Mouse (Mus musculus): ENCODE measurements around the gene Prph. TPM values are rescaled to one million over a fixed set of nuclear protein-coding genes. Genes with fewer than 3 reads are reported as not detected.

The Prph gene
- polyA plus RNA-seq (2012; rRNA removed), result 0.70 and 0.71 TPM in 2 replicates

GRCm38 (mm10) chr15:99055040-99055439 lies at the start of gene Prph:
Prph (plus strand) TSS chr15:99055174.

GRCm38 (mm10) chr15:99029619-99030584 lies 25.1 kb upstream of the Prph start, which contains the start of gene Tuba1c:
Tuba1c (plus strand) TSS chr15:99029891.

GRCm38 (mm10) chr15:99074019-99074599 lies 19.1 kb downstream of the Prph start, which contains the start of gene Troap:
Troap (plus strand) TSS chr15:99074575.

GRCm38 (mm10) chr15:99087253-99088075 lies 32.5 kb downstream of the Prph start, which contains the start of gene C1ql4:
C1ql4 (minus strand) TSS chr15:99087817.

DNA sequence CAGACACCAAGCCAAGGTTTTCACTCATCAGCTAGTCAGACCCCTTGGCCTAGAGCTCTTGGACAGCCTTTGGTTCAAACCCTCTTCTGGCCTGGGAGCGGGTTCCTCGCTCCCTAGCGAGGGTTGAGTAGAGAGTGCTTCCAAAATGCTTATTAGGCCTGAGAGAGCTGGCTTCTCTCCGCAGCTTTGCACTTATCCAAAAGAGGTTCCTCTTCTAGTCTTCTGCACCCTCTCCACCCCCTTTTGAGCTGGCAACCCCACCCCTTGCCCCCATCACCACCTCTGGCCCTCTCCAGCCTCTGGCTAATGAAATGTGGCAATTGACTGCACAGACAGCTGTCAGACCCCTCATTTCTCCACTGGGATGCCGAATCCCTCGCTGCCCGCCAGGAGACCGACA lies 37.9 kb downstream of the Prph start, which contains the start of gene Dnajc22:
Gene Dnajc22, plus strand, starts transcription at position 301 of the 400 bp plus-strand sequence.

Other genes starting within 250 kb of the Prph start
- 0.02 and 0.03 TPM in 2 replicates for gene Ddn, start 245.7 kb upstream of the Prph start, polyA plus RNA-seq (2012; rRNA removed)
- 72.8 and 84.3 TPM in 2 replicates for gene Prkag1, start 223.7 kb upstream of the Prph start, polyA plus RNA-seq (2012; rRNA removed)
- gene Kmt2d, start 184.0 kb upstream of the Prph start, polyA plus RNA-seq (2012; rRNA removed), result 5.0 and 5.8 TPM in 2 replicates
- gene Rhebl1, start 160.6 kb upstream of the Prph start, polyA plus RNA-seq (2012; rRNA removed), result 2.7 and 2.8 TPM in 2 replicates
- gene Dhh, start 156.6 kb upstream of the Prph start, polyA plus RNA-seq (2012; rRNA removed), result 0.07 and 0.08 TPM in 2 replicates
- 6.1 and 7.2 TPM in 2 replicates for gene Lmbr1l, start 136.9 kb upstream of the Prph start, polyA plus RNA-seq (2012; rRNA removed)
- gene Tuba1b, start 120.6 kb upstream of the Prph start, polyA plus RNA-seq (2012; rRNA removed), result 1,378 and 1,502 TPM in 2 replicates
- gene Gm49450, start 101.6 kb upstream of the Prph start, polyA plus RNA-seq (2012; rRNA removed), result 0.09 and 0.23 TPM in 2 replicates
- gene Tuba1a, start 101.5 kb upstream of the Prph start, polyA plus RNA-seq (2012; rRNA removed), result 42.3 and 48.3 TPM in 2 replicates
- 241 and 278 TPM in 2 replicates for gene Tuba1c, start 25.3 kb upstream of the Prph start, polyA plus RNA-seq (2012; rRNA removed)
- gene Troap, start 19.4 kb downstream of the Prph start, polyA plus RNA-seq (2012; rRNA removed), result 12.8 and 16.0 TPM in 2 replicates
- gene C1ql4, start 32.6 kb downstream of the Prph start, polyA plus RNA-seq (2012; rRNA removed), result 0.01 and 0.02 TPM in 2 replicates
- gene Dnajc22, start 38.0 kb downstream of the Prph start, polyA plus RNA-seq (2012; rRNA removed), result 10.2 and 13.2 TPM in 2 replicates
- gene Spats2, start 70.7 kb downstream of the Prph start, polyA plus RNA-seq (2012; rRNA removed), result 7.0 and 8.0 TPM in 2 replicates
- gene Kcnh3, start 169.7 kb downstream of the Prph start, polyA plus RNA-seq (2012; rRNA removed), result 0.09 and 0.16 TPM in 2 replicates
- 23.9 and 27.0 TPM in 2 replicates for gene Mcrs1, start 196.8 kb downstream of the Prph start, polyA plus RNA-seq (2012; rRNA removed)
- 8.8 and 9.9 TPM in 2 replicates for gene Prpf40b, start 239.9 kb downstream of the Prph start, polyA plus RNA-seq (2012; rRNA removed)
- 0.01 TPM in 1 of 2 replicates, not detected in the other for gene Fam186b, start 240.7 kb downstream of the Prph start, polyA plus RNA-seq (2012; rRNA removed)